Mouse (Mus musculus) granulocyte monocyte progenitor cell, adult 5-6 weeks (primary cell): ENCODE results near the gene Baz1b. TPM values are rescaled to one million over a fixed set of nuclear protein-coding genes. Genes with fewer than 3 reads are reported as not detected.
A peak's percentile ranks its signal among the peaks of the same experiment; 100 is the strongest.

Experiments used
- ATAC-seq: replicated peaks from 2 replicates; pipeline ENCODE4 v1.8.0; 2016; ENCODE audit warnings: mild to moderate bottlenecking, moderate TSS enrichment, inconsistent platforms; ENCODE audit not compliant: poor library complexity, severe bottlenecking
- total RNA-seq, 2 experiments: library from RNA; stranded (forward) in 1 of 2; stranded (reverse) in 1 of 2; fragments of 200-712, 200-1000 nt in 1 of 2; fragments of >200 nt in 1 of 2; fragmentation: Nextera tagmentation in 1 of 2; gene quantifications; 2 replicates each; pipeline ENCODE4 v1.2.3; 2014 to 2017

Gene Baz1b
- total RNA-seq, 2 experiments from 2014 or later = 121 to 140 TPM

- no peak for ATAC-seq
Observed at GRCm38 (mm10) chr5:135178523-135178922, 8.5 kb upstream of the Baz1b start.

GRCm38 (mm10) chr5:135178996-135179395 lies 8.1 kb upstream of the Baz1b start:
- ATAC-seq = no peak

- ATAC-seq = no peak
Observed at GRCm38 (mm10) chr5:135179616-135180015, 7.4 kb upstream of the Baz1b start.

- no peak for ATAC-seq
Observed at GRCm38 (mm10) chr5:135180796-135181195, 6.3 kb upstream of the Baz1b start.

- ATAC-seq = no peak
Observed at GRCm38 (mm10) chr5:135181776-135182175, 5.3 kb upstream of the Baz1b start.

GRCm38 (mm10) chr5:135183131-135183861 lies 3.8 kb upstream of the Baz1b start:
- ATAC-seq = no peak

- ATAC-seq = no peak
Observed at GRCm38 (mm10) chr5:135185016-135185415, 2.0 kb upstream of the Baz1b start.

- no peak for ATAC-seq
Observed at GRCm38 (mm10) chr5:135185596-135185995, 1.5 kb upstream of the Baz1b start.

GRCm38 (mm10) chr5:135186231-135186620 lies 838 bp upstream of the Baz1b start:
- ATAC-seq = no peak

- peak; percentile 24; the same call in 1 of the 2 replicates for ATAC-seq
Observed at GRCm38 (mm10) chr5:135187349-135188213, 517 bp downstream of the Baz1b start.

- ATAC-seq = no peak
Observed at GRCm38 (mm10) chr5:135188214-135188554, 1.1 kb downstream of the Baz1b start.

- no peak for ATAC-seq
Observed at GRCm38 (mm10) chr5:135189281-135190022, 2.4 kb downstream of the Baz1b start.

- peak; percentile 21; the same call in 1 of the 2 replicates for ATAC-seq
Observed at GRCm38 (mm10) chr5:135191620-135192019, 4.6 kb downstream of the Baz1b start.

- ATAC-seq = no peak
Observed at GRCm38 (mm10) chr5:135192431-135192830, 5.4 kb downstream of the Baz1b start.

GRCm38 (mm10) chr5:135196367-135196766 lies 9.3 kb downstream of the Baz1b start:
- ATAC-seq = peak; percentile 87

- ATAC-seq = no peak
Observed at GRCm38 (mm10) chr5:135202763-135203162, 15.7 kb downstream of the Baz1b start.

- no peak for ATAC-seq
Observed at GRCm38 (mm10) chr5:135208197-135208596, 21.1 kb downstream of the Baz1b start.

- no peak for ATAC-seq
Observed at GRCm38 (mm10) chr5:135216871-135217270, 29.8 kb downstream of the Baz1b start.

GRCm38 (mm10) chr5:135220941-135221340 lies 33.9 kb downstream of the Baz1b start:
- no peak for ATAC-seq

- ATAC-seq = no peak
Observed at GRCm38 (mm10) chr5:135222066-135222465, 35.0 kb downstream of the Baz1b start.

GRCm38 (mm10) chr5:135224169-135224568 lies 37.1 kb downstream of the Baz1b start:
- ATAC-seq = no peak
